Mouse (Mus musculus): ENCODE measurements around the gene Krt84. TPM values are rescaled to one million over a fixed set of nuclear protein-coding genes. Genes with fewer than 3 reads are reported as not detected.
"Not testable (repeated sequence)": the region's sequence is repeated elsewhere in the genome, so short reads cannot be mapped to it uniquely, and the experiment has no call there.

Gene Krt84
- polyA plus RNA-seq, 1 experiment from 2014 or later = not detected

DNA sequence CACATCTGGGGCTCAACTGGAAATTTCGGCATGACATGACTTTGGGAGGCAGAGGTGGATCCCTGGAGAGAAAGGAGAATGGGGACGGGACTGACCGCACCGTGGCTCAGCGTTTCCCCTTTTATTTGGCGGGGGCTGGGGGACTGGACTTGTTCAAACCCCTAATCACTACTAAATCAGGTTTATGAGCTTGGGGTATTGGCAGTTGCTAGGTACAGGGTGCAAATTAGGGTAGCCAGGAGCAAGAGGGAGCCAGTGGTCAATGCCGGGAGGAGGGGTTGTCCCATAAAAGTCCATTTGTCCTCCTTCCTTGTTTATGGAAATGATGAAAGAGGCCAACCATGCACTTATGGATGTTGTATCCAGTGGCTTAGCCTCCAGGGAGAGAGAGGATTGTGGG, 17.9 kb upstream of the Krt84 start, which contains the start of gene Krt82:
Gene Krt82, minus strand, starts transcription at position 101 of the 400 bp plus-strand sequence.
- no peak within 1 kb of the TSS for H3K9ac ChIP-seq (ENCODE audit: low read length)
- H3K4me3 ChIP-seq (ENCODE audit: low read length) = no peak within 1 kb of the TSS
- no peaks in the 10 kb centered on the region for H3K9me3 ChIP-seq (ENCODE audit: control insufficient read depth, low read length)
- WGBS = 79% methylated on average over 7 of the region's 7 CpGs
- H3K4me2 ChIP-seq (ENCODE audit: low read depth, low read length) = no peak within 1 kb of the TSS
- ATAC-seq (ENCODE audit: low read depth) = no peak
- H3K27me3 ChIP-seq (ENCODE audit: control insufficient read depth, insufficient read depth, low read depth, low read length) = no peaks in the 10 kb centered on the region
- H3K4me1 ChIP-seq (replicated peaks; ENCODE audit: control insufficient read depth, insufficient read depth, low read length) = no peaks in the 10 kb centered on the region
- no peaks in the 10 kb centered on the region for H3K36me3 ChIP-seq (ENCODE audit: control insufficient read depth, insufficient read depth, low read length)
- no peak within 1 kb of the TSS for H3K27ac ChIP-seq (ENCODE audit: low read length)

DNA sequence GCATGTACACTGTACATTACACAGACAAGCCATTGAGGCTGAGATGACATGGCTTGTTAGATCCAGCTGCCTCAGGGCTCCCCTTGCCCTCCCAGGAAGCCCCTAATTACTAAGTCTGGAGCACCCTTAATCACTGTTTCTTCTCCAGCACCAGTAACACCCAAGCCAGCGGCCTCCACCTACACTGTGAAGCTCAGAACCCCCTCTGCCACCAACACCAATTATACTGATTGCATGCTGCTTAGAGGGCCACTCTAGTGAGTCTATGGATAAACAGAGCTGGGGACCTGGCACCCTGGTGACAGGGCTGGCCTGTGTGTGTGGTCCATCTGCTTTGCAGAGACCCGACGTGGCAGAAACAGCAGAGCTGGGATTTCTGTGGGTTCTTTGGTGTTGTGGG, 11.9 kb upstream of the Krt84 start:
- 59% methylated on average over 3 of the region's 3 CpGs for WGBS
- no peaks in the 10 kb centered on the region for H3K4me1 ChIP-seq (replicated peaks; ENCODE audit: control insufficient read depth, insufficient read depth, low read length)
- H3K27ac ChIP-seq (ENCODE audit: low read length) = no peak overlapping the region
- no peak overlapping the region for H3K4me3 ChIP-seq (ENCODE audit: low read length)
- no peak overlapping the region for H3K9ac ChIP-seq (ENCODE audit: low read length)
- no peaks in the 10 kb centered on the region for H3K36me3 ChIP-seq (ENCODE audit: control insufficient read depth, insufficient read depth, low read length)
- no peaks in the 10 kb centered on the region for H3K9me3 ChIP-seq (ENCODE audit: control insufficient read depth, low read length)
- ATAC-seq (ENCODE audit: low read depth) = no peak
- no peak overlapping the region for H3K4me2 ChIP-seq (ENCODE audit: low read depth, low read length)
- no peaks in the 10 kb centered on the region for H3K27me3 ChIP-seq (ENCODE audit: control insufficient read depth, insufficient read depth, low read depth, low read length)

DNA sequence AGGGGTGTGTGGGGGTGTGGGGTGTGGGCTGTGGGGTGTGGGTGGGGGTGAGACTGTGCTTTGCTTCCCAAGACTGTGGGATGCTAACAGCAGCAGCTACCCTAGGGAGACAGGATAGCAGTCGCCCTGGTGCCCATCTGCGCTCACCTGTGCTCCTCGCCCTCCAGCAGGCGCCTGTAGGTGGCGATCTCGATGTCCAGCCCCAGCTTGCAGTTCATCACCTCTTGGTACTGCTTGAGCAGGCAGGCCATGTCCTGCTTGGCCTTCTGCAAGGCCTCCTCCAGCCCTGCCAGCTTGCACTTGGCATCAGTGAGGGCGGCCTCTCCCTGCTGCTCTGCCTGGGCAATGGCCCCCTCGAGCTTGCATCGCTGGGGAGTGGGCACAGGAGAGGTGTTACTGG, 9.9 kb upstream of the Krt84 start:
- H3K4me3 ChIP-seq (ENCODE audit: low read length) = no peak overlapping the region
- 56% methylated on average over 9 of the region's 9 CpGs for WGBS
- no peaks in the 10 kb centered on the region for H3K9me3 ChIP-seq (ENCODE audit: control insufficient read depth, low read length)
- H3K4me2 ChIP-seq (ENCODE audit: low read depth, low read length) = no peak overlapping the region
- no peak overlapping the region for H3K9ac ChIP-seq (ENCODE audit: low read length)
- H3K27ac ChIP-seq (ENCODE audit: low read length) = no peak overlapping the region
- H3K4me1 ChIP-seq (replicated peaks; ENCODE audit: control insufficient read depth, insufficient read depth, low read length) = no peaks in the 10 kb centered on the region
- ATAC-seq (ENCODE audit: low read depth) = no peak
- H3K36me3 ChIP-seq (ENCODE audit: control insufficient read depth, insufficient read depth, low read length) = no peaks in the 10 kb centered on the region
- H3K27me3 ChIP-seq (ENCODE audit: control insufficient read depth, insufficient read depth, low read depth, low read length) = no peaks in the 10 kb centered on the region

DNA sequence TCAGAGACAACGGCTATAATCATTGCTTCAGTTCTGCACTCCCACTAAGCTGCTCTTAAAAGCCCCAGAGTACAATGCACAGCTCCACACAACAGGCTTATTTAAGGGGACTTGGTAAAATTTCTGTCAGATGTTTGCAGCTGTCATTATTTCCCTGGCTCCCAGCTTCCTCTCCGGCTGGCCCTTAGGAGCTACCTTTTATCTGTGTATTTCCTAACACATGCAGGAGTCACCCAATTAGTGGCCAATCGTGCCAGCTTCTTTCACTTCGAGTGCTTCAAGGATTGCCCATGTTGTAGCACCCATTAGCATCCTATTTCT, 5.9 kb upstream of the Krt84 start:
- Histone ChIP-seq H3K4me3 (ENCODE audit: low read length) (no peak overlapping the region), H3K4me1 (replicated peaks; ENCODE audit: control insufficient read depth, insufficient read depth, low read length) (no peaks in the 10 kb centered on the region), H3K36me3 (ENCODE audit: control insufficient read depth, insufficient read depth, low read length) (no peaks in the 10 kb centered on the region), H3K9me3 (ENCODE audit: control insufficient read depth, low read length) (no peaks in the 10 kb centered on the region), H3K4me2 (ENCODE audit: low read depth, low read length) (no peak overlapping the region), H3K27me3 (ENCODE audit: control insufficient read depth, insufficient read depth, low read depth, low read length) (no peaks in the 10 kb centered on the region), H3K9ac (ENCODE audit: low read length) (no peak overlapping the region), H3K27ac (ENCODE audit: low read length) (no peak overlapping the region)
- ATAC-seq (ENCODE audit: low read depth) = peak; percentile 52; the same call in 1 of the 2 replicates
- WGBS = 40% methylated on average over 4 of the region's 4 CpGs

DNA sequence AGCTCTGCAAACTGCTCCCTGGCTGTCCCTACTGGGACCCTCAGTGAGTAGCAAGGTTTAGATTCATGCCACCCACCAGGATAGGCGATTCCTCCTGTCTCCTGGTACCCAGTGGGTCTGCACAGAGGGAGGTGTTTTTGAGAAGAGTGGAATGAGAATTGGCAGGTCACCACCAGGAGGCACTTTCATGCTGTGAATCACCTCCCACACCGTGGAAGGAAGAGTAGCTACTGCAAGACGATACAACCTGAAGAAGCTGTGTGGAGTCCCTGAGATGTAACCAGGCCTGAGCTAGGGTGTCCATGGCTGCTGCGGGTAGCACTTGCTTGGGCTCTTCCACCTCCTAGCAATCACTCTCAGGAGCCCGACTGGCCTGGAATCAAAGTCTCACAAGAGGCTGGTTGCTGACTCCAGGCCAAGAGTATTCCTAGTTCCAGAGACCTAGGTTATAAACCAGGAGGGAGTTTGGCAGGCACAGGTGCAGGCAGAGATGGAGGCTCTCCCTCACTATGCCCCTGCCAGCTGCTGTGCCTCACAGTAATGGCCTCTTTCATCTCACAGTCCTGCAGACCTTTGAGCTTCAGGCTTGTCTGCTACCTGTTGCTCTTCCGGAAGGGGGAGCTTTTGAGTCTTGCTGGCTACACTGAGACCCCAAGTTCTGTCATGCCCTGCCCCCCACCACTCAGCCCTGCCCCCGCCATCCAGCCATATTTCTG, 5.4 kb upstream of the Krt84 start:
- no peaks in the 10 kb centered on the region for H3K9me3 ChIP-seq (ENCODE audit: control insufficient read depth, low read length)
- 30% methylated on average over 7 of the region's 7 CpGs for WGBS
- no peak overlapping the region for H3K4me3 ChIP-seq (ENCODE audit: low read length)
- no peaks in the 10 kb centered on the region for H3K36me3 ChIP-seq (ENCODE audit: control insufficient read depth, insufficient read depth, low read length)
- no peak overlapping the region for H3K27ac ChIP-seq (ENCODE audit: low read length)
- no peak overlapping the region for H3K4me2 ChIP-seq (ENCODE audit: low read depth, low read length)
- H3K4me1 ChIP-seq (replicated peaks; ENCODE audit: control insufficient read depth, insufficient read depth, low read length) = no peaks in the 10 kb centered on the region
- H3K27me3 ChIP-seq (ENCODE audit: control insufficient read depth, insufficient read depth, low read depth, low read length) = no peaks in the 10 kb centered on the region
- no peak overlapping the region for H3K9ac ChIP-seq (ENCODE audit: low read length)
- ATAC-seq (ENCODE audit: low read depth) = no peak

DNA sequence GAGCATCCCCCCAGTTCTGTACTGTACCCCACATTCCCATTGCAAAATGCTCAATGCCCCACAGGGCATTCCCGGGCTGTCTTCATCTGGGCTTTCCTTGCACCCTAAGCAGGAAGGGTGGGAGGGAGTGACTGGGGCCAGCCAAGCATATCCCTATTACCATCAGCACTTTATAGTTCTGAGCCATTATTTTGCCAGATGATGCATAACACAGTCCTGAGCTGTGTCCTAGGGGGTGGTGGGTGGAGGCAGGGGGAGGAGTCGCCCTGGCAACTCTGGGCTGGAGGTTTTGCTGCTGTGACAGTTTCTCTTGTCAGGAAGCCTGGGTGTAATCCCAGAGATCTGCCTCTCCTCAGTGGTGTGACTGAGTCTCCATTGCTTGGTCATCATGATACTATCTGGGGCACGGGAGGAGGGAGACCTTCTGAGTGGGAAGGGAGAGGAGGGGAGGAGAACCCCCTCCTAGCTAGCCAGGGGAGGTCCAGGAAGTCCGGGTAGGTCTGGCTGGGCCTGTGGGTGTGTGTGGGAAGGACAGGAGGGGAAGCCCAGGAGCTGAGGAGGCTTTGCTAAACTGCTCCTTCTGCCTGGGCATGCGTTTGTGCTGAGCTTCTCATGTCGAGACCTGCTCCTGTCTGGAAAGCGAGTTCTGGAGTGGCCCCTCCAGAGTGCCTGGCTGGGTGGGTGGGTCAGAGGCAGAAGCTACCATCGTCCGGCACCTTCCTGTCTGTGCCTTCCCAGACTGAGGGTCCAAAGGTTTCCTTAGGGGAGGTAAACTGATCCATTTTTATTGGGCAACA, 3.6 kb upstream of the Krt84 start:
- Histone ChIP-seq H3K4me2 (ENCODE audit: low read depth, low read length) (no peak overlapping the region), H3K9ac (ENCODE audit: low read length) (no peak overlapping the region), H3K4me1 (replicated peaks; ENCODE audit: control insufficient read depth, insufficient read depth, low read length) (no peaks in the 10 kb centered on the region), H3K4me3 (ENCODE audit: low read length) (no peak overlapping the region), H3K36me3 (ENCODE audit: control insufficient read depth, insufficient read depth, low read length) (no peaks in the 10 kb centered on the region), H3K9me3 (ENCODE audit: control insufficient read depth, low read length) (no peaks in the 10 kb centered on the region), H3K27ac (ENCODE audit: low read length) (no peak overlapping the region), H3K27me3 (ENCODE audit: control insufficient read depth, insufficient read depth, low read depth, low read length) (no peaks in the 10 kb centered on the region)
- 50% methylated on average over 9 of the region's 9 CpGs for WGBS
- peak; percentile 54 for ATAC-seq (ENCODE audit: low read depth)

DNA sequence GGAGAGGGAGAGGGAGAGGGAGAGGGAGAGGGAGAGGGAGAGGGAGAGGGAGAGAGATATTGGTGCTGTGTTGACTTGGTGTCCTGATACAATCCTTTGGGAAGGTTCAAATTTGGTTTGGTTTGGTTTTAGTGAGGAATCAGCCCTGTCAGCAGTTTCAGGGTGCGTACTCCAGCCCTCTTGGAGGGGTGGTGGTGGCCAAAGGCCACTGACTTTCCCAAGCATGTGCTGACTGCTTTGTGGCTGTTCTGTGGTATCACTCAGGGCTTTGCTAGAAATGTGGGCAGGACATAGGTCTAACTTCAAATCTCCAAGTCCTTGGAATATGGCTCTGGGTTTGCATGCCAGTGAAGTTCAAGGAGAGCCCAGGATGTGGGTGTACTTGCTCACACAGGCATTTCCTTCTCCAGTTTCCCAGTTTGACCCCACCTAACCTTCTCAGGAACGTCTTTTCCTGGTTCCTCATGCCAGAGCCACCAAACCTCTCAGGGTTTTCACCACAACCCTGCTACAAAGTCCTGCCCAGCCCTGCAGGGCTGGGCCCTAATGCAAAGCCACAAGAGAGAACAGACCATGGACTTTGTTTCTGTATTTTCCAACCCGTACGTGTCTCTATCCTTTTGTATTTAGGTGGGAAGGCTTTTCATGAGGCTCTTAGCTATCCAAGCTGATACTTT, 9.9 kb downstream of the Krt84 start:
- 59% methylated on average over 4 of the region's 4 CpGs for WGBS
- Histone ChIP-seq H3K4me1 (replicated peaks; ENCODE audit: control insufficient read depth, insufficient read depth, low read length) (no peaks in the 10 kb centered on the region), H3K9me3 (ENCODE audit: control insufficient read depth, low read length) (no peaks in the 10 kb centered on the region), H3K9ac (ENCODE audit: low read length) (no peak overlapping the region), H3K4me2 (ENCODE audit: low read depth, low read length) (no peak overlapping the region), H3K4me3 (ENCODE audit: low read length) (no peak overlapping the region), H3K36me3 (ENCODE audit: control insufficient read depth, insufficient read depth, low read length) (no peaks in the 10 kb centered on the region), H3K27me3 (ENCODE audit: control insufficient read depth, insufficient read depth, low read depth, low read length) (no peaks in the 10 kb centered on the region; the same call in 1 of the 2 replicates), H3K27ac (ENCODE audit: low read length) (no peak overlapping the region)
- ATAC-seq (ENCODE audit: low read depth) = no peak

DNA sequence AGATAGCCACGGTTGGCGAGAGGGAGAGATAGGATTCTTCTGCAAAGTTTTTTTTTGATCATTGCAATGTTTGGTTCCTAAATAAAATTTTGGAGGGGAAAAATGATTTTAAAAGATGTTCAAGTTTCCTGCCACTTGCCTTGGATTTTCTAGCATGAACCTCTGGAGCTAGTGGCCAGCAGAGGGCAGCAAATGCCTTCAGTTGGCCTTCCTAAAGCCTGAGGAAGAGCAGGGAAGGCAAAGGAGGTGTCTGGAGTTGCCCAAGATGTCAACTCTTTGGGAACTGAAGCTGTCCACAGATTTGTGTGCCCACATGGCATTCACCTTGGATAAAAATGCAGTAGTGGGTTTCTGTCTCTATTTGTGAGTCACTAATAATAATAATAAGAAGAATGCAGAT, 12.8 kb downstream of the Krt84 start:
- Histone ChIP-seq H3K36me3 (ENCODE audit: control insufficient read depth, insufficient read depth, low read length) (no peaks in the 10 kb centered on the region), H3K9ac (ENCODE audit: low read length) (no peak overlapping the region), H3K4me2 (ENCODE audit: low read depth, low read length) (no peak overlapping the region), H3K4me3 (ENCODE audit: low read length) (no peak overlapping the region), H3K9me3 (ENCODE audit: control insufficient read depth, low read length) (no peaks in the 10 kb centered on the region), H3K27ac (ENCODE audit: low read length) (no peak overlapping the region), H3K27me3 (ENCODE audit: control insufficient read depth, insufficient read depth, low read depth, low read length) (no peaks in the 10 kb centered on the region; the same call in 1 of the 2 replicates), H3K4me1 (replicated peaks; ENCODE audit: control insufficient read depth, insufficient read depth, low read length) (no peaks in the 10 kb centered on the region)
- WGBS = 11% methylated on average over 2 of the region's 2 CpGs
- no peak for ATAC-seq (ENCODE audit: low read depth)

DNA sequence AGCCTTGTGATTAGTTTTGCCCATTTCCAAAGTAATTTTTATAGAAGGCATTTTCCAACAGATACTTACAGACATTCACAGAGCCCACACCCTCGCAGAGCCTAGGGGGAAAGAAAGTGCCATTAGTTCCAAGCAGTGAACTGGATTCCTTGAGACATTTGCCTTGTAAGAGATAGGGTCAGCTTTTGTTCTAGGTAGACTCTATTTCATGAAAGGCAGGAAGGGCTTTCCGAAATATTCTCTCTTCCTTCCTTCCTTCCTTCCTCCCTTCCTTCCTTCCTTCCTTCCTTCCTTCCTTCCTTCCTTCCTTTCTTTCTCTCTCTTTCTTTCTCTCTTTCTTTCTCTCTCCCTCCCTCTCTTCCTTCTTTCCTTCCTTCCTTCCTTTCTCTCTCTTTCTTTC, 15.5 kb downstream of the Krt84 start, which contains the start of gene Gm49425:
Gene Gm49425, minus strand, starts transcription at position 101 of the 400 bp plus-strand sequence.
- not testable (repeated sequence) for H3K4me1 ChIP-seq (replicated peaks; ENCODE audit: control insufficient read depth, insufficient read depth, low read length); H3K36me3 ChIP-seq (ENCODE audit: control insufficient read depth, insufficient read depth, low read length); H3K4me3 ChIP-seq (ENCODE audit: low read length); H3K4me2 ChIP-seq (ENCODE audit: low read depth, low read length); H3K27me3 ChIP-seq (ENCODE audit: control insufficient read depth, insufficient read depth, low read depth, low read length); H3K27ac ChIP-seq (ENCODE audit: low read length); H3K9me3 ChIP-seq (ENCODE audit: control insufficient read depth, low read length); H3K9ac ChIP-seq (ENCODE audit: low read length); ATAC-seq (ENCODE audit: low read depth)
- 76% methylated on average over 2 of the region's 2 CpGs for WGBS
